Mouse (Mus musculus): ENCODE measurements around the gene Pank2.
"Not testable (repeated sequence)": the region's sequence is repeated elsewhere in the genome, so short reads cannot be mapped to it uniquely, and the experiment has no call there.

The Pank2 gene

DNA sequence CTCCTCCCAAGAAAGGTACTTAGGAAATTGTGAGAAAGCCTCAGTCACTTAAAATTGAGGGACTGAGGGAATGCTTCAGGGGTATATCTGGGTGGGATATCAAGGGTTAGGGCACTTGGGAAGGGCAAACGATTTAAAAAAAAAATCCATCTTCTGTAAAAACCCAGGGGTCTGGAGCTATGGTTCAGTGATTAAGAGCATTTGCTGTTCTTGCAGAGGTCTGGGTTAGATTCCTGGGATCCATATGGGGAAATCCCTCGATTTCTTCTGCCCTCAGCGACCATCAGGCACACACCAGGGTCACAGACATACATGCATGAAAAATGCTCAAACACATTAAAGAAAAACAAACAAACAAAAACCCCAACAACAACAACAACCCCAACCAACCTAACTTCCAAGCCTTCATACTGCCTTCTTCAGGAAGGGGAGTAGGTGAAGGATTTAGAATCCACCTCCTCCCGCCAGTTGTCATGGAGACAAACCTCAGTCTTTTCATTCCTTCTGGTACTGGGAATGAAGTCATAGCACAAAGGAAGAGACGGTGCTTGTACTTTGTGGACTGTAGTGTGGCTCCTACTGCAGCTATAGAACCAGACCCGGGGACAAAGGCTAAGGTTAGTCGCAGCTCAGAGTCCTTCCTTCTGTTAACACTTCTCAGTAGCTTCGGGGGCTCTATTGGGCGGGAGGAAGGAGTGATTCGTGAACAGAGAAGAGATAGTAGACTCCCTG, 648 bp upstream of the Pank2 start:
- no peak for DNase-seq

DNA sequence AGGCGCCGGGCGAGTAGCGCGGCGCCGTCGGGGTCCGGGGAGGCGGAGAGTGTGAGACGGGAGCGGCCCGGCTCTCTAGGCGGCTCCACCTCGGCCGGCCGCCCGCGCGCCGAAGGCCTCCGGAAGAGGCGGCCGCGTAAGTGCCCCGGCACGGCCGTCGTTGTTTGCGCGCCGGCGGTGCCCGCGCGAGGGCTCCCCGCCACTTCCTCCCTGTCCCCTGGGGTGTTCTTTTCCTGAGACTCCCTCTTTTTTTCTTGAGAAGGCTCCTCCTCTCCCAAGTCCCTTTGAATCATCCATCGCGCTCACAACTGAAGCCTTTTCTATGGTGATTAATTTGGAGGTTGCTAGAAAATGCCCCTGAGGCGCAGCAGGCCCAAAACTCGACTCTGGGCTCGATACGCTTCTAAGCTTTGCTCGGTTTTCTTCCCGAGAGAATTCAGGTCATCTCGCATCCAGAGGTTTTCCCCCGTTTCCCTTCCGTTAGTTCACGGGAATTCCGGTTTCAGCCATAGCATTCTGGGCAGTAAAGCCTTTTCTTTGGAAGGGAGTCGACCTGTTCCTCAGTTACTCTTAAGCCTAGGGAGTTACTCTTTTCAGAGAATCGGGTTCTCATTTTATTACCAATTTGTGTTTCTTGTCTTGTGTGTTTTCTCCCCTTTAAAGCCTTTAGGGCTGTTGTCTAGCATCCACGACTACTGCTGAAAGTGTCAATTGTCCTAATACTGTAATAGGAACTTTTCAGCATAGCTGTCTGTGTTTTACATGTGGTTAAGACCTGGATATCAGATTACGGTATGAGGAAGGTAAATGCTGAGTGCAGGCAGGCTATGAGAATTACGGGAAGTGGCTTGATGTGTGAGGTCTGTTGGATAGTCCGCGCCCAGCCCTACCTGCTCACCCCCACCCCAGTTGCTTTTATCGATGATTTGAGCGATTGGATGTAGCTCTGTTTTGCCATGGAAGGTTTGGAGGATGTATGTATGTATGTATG, 680 bp downstream of the Pank2 start:
- DNase-seq: no peak

DNA sequence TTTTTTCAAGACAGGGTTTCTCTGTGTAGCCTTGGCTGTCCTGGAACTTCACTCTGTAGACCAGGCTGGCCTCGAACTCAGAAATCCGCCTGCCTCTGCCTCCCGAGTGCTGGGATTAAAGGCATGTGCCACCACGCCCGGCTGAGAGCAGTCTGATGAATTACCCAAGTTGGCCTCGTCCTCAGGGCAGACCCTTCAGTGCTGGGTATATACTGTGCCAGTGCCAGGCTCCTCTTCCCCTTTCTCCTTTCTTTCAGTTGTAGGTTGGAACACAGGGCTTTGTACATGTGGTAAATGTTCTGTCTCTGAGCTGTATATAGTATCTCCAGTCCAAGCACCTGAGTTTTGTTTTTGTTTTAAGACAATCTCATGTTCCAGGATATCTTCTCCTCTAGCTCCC, 1.7 kb downstream of the Pank2 start:
- no peak for DNase-seq

DNA sequence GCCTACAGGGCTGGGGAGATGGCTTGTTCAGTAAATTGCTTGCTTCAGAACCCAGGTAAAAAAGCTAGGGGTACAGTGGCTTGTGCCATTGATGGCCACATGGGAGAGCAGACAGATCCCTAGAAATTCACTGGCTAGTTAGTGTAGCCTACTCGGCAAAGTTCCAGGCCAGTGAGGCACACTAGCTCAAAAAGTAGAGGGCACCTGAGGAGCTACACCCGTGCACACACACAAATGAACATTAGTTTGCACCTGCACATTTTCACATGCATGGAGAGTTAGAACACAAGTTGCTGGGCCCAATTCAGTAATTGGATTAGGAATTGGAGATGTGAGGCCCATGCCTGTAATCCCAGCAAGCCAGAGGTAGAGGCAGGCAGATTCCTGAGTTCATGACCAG, 2.8 kb downstream of the Pank2 start:
- DNase-seq: no peak

DNA sequence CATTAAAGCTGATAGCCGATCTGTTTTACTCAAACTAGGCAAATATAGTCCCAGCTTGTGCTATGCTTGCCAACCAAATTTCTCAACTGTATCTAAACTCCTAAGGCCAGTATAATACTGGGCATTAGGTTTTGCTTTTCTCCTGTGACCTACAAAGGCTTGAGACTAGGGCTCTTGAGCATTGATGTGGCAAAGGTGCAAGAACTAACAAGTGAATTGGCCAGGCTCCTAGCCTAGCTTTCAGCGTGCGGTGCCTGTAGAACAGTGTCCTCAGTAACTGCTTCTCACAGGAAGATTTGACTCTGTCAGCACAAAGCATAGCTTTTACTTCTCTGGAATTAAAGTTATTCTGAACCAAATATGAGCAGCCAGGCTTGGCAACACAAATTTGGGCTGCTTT, 13.2 kb downstream of the Pank2 start:
- DNase-seq: no peak

DNA sequence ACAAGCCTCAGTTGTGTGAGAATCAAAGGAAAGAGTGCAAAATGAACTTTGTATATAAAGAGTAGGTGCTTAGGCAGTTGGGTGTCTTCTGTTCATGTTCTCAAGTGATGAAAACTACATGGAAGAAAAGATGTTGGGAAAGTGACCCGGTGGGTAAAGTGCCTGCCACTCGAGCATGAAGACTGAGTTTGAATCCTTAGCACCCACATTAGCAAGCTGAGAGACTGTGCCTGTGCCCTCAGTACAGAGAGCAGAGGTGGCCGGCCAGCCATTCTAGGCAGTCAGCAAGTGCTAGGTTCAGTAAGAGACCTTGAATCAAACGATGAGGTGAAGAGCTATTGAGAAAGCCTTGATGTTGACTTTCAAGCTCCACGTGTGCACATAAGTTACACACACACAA, 14.4 kb downstream of the Pank2 start:
- DNase-seq: no peak

DNA sequence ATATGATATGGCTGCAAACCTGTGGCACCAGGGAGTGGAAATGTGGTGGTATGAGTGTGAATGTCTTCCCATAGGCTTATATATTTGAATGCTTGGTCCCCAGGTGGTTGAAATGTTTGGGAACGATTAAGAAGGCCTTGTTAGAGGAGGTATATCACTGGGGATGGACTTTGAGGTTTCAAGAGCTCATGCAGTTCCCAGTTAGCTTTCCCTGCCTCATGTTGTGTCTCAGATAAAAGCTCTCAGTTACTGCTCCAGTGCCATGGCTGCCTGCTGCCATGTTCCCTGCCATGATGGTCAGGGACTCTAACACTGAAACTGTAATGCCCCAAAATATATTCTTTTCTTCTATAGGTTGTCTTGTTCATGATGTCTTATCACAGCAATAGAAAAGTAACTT, 19.3 kb downstream of the Pank2 start:
- DNase-seq: no peak

DNA sequence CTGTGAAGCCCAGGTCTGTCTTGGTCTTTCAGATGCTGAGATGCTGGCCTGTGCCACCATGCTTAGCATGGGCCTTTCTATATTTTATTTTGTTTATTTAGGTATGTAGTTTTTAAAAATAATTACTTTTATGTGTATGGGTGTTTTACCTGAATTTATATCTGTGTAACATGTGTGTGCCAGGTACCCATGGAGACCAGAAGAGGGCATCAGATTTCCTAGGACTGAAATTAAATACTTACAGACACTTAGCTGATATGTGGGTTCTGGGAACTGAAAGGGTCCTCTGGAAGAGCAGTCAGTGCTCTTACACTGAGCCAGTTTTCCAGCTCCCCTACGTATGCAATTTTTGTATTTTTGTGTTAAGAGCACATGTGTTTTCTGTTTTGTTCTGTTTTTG, 24.0 kb downstream of the Pank2 start:
- DNase-seq: no peak

DNA sequence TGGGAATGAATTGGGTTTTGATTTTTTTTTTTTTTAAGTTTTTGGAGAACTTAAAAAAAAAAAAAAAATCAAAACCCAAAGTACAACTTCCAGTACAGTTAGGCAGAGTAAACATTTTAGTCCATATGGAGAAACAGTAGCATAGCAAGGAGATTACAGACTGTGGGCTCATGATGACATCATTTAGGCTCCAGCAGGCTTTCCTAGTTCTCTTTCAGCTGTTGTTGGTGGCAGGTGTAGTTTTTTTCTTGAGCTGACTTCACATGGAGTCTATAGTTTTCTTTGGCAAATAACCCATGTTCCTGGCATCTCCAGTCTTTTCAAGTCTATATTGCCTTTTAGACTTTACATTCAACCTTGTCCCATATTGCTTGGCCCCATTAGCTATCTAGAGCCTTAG, 28.4 kb downstream of the Pank2 start:
- DNase-seq: no peak

DNA sequence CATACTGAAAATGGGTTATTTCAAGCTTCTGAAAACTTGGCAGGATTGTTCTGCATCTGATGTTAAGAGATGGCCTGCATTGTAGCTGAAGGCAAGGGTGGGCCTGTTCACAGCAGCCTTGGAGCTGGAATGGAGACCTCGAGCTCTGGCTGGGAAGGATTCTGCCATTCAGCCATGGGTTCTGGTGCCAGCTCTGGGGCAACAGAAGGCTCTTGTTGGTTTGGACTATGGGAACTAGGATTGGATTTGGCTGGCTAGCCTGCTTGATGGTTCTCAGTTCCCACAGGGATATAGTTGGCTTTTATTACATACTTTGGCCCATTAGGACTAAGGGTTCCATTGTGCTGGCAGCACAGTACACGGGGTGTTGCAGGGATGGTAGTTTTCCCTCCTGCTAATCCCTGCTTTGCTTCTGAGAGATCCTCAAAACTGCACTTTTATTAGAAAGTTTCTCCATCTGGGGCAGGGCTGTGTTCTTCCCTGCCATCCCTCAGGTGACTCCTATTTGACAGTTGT, 34.5 kb downstream of the Pank2 start:
- no peak for DNase-seq

DNA sequence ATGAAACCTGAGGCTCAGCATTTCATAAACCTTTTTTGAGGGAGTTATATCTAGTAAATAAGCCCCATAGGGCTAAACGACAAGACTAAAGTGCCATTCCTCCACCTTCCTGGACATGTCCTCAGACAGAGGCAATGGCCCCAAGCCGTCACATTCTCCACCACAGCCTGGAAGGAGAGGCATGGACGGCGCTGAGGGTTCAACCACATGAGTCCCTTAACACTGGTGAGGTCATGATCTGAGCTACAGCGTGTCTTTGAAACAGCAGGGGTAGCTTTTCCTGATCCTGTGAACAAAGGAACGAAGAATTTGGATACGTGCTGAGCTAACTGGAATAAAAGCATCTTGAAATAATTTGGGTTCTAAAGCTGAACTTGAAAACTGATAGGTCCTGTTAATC, 36.4 kb downstream of the Pank2 start:
- not testable (repeated sequence) for DNase-seq

DNA sequence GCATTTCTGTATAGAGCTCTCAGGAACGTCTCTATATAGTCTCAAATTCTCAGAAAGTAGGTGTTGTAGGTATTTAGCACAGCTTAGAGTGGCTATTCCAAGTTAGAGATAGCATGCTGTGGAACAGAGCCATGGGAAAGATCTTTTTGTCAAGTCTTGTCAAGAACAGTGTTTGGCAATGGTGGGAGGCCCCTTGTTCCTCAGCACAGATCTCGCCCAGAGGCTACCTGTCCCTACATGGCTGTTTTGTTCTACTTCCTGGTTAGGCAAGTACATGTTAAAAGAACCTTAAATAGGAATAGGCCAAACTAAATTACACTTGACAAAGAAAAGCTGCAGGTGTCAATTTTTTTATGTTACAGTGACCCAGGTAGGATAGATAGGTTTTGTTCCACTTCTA, 38.2 kb downstream of the Pank2 start:
- no peak for DNase-seq

DNA sequence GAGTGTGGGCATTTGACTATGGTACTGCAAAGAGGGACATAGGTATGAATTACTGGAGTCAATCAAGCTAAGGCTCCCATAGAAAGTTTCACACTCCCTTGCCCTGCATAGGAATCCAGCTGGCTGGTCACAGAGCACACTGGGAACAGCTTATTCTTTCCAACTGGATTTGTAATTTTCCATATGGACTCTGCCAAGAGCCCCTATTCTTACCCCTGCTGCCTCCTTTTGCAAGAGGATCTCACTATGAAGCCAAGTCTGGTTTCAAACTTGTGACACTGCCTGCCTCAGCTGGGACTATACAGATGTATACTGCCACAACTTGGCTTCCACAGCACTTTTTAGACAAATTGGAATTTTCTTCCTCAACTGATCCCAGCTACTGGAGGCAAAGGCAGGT, 39.3 kb downstream of the Pank2 start:
- DNase-seq: no peak

DNA sequence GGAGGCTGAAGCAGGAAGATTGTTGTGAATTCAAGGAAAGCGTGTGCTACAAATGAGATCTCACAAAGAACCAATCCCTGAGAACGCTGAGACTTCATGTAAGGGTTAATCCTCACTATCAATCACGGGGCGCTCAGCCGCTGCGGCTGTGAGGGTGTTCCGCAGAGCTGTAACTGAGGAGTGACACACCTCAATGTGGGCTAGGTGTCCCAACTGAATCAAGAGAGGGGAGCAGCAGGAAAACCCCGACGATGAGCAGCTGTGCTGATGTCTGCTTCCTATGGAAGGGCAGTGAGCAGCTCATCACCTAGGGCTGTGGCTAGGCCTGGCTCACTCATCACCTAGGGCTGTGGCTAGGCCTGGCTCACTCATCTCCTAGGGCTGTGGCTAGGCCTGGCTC, 42.2 kb downstream of the Pank2 start:
- no peak for DNase-seq

DNA sequence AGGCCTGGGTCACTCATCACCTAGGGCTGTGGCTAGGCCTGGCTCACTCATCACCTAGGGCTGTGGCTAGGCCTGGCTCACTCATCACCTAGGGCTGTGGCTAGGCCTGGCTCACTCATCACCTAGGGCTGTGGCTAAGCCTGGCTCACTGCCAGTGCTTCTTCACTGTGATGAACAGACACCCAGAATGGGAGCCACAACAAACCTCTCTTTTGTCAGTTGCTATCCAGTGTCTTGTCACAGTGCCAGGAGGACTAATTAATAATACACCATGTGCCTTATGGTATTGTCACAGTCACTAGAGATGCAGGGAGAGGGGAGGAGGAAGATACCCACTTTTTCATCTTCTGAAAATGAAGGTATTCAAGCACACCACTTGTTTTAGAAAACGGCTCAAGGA, 42.9 kb downstream of the Pank2 start:
- not testable (repeated sequence) for DNase-seq

DNA sequence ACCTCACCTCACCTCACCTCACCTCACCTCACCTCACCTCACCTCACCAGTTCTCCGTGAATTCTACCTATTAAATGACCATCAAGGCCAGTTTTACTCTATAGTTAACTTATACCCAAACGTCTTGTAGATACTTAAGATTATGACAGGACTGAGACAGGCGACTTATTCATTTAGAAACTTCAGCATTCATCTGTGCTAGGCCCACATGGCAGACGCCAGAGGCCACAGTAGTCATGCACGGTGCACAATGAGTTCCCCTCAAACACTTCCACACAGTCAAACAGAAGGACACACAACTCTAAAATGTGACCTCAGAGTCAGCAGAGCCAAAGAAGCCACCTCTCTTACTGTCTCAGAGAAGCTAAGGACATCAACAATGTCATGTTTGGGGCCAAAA, 45.1 kb downstream of the Pank2 start:
- DNase-seq: no peak

DNA sequence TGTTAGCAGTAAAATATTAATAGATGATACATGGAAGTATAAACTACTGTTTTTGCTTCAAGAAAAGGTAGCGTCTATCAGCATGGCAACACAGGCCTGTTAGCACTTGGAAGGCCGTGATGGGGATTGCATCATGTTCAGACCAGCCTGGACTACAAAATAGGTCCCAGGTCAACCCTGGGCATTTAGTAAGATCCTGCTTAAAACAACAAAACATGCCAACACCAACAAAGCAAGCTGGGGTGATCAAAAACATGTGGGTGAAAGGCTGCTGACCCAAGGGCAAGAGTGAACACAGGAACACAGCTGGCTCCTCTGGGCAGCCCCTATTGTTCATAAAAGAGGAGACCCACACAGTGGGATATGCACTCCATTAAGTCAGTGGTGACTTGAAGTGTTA, 45.5 kb downstream of the Pank2 start:
- no peak for DNase-seq

DNA sequence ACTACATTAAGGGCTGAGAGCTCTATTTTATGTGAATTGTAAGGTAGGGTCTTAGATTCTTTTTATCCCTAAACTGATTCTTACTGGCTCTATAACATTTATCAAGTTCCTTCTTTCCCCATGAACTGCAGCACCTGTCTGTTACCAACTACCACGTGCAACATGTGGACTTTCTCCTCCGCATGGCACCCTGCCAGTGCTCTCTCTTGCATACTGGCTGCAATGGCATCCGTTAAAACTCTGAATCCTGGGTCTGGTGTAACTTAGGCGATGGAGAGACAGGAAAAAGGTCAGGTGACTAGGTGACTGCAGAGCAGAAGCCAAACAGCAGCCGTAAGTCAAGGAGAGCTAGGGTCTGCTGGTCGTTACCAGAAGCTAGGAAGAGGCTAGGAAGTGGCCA, 47.0 kb downstream of the Pank2 start:
- DNase-seq: peak; percentile 54

DNA sequence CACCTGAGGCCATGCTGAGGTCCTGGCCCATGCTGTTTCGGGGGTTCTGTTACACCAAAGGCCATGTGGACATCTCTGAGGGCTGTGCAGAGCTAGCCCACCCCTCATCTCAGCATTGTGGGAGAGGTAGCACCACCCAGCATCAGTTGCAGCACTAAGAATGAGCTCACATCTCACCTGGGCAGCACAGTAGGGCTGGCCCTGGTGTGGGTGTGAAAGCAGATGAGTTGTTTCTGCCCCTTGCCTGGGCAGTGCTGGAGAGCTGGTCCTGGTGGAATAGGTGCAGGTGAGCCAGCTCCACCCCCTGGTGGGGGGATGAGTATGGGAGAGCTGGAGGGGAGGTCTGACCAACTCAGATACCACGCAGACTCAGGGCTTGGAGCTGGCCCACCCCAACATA, 53.9 kb downstream of the Pank2 start:
- no peak for DNase-seq

DNA sequence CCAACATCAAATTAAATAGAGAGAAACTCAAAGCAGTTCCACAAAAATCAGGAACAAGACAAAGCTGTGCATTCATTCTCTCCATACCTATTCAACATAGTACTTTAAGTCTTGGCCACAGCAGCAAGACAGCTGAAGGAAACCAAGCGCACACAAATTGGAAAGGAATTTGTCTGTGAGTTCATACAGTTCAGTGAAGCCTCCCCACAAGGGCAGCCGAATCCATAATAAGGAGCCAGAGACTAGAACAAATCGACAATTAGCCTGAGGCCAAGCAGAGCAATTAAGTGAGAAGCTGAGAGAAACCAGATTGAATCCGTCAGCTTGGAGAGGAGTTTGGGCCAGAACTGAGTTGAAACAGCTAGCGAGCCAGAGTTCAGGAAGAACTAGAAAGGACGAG, 57.1 kb downstream of the Pank2 start:
- no peak for DNase-seq

DNA sequence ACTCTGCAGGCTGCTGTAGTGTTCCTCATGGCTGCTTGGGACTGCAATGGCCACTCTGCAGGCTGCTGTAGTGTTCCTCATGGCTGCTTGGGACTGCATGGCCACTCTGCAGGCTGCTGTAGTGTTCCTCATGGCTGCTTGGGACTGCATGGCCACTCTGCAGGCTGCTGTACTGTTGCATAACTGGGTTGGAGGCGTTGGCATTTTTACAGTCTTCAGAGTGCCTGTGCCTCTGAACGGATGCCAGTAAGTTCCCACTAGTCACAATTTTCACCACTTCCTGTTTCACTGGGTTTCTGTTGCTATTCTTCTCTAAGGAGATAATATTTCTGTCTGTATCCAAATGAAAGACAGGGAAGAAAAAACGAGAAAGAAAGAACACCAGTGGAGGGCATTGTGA, 58.9 kb downstream of the Pank2 start:
- not testable (repeated sequence) for DNase-seq

DNA sequence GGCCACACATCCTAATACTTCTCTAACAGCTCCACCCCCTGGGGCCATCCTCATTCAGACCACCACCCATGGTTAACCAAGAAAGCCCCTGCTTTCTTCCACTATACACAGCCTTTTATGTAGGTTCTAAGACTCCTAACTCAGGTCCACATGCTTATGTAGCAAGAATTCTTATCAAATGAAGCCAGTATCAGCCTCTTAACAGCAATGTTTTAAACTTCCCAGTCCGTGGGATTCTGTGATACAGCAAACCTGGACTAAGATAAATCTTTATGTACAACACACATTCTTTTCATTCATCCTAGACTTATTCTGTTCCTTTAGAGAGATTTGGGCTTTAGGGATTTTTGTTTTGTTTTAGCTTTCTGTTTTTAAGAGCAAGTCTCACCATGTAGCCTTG, 61.4 kb downstream of the Pank2 start:
- no peak for DNase-seq

DNA sequence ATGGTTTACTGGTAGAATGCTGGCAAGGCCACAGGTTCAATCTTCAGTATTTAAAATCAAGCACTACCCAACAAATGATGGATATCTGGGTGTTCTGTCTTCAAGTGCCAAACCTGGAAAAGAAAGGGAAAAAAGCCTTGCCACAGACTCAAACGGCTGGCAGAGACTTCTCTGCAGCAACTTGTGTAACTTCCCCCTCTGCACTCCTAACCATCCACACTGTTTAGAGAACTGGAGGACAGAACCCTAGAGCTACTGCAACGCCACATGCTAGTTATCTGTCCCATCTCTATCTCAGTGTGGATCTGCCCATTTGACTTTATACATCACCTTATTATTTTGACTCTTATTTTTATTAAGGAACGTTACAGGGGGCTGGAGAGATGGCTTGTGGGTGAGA, 63.7 kb downstream of the Pank2 start:
- no peak for DNase-seq

DNA sequence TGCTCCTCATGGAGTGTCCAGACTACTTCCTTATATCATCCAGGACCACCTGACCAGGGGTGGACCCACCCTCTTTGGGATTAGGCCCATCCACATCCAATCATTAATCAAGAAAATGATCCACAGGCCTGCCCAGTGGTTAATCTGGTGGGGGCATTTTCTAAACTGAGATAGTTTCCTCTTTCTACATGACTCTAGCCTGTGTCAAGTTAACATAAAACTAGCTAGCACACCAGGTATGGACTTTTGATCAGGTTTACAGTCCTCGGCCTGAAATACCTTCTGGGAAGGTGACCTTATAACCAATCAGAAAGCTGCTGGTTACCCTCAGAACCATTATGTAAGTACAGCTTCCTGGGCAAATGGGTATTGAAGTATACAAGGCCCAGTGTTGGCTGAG, 66.7 kb downstream of the Pank2 start:
- peak; percentile 22 for DNase-seq

All from kidney, adult 18-20 months (tissue).